Mouse (Mus musculus) intestine, embryonic 16.5 days (tissue): ENCODE data around the gene Lrrc46. TPM values are rescaled to one million over a fixed set of nuclear protein-coding genes. Genes with fewer than 3 reads are reported as not detected.
A peak's percentile ranks its signal among the peaks of the same experiment; 100 is the strongest.

Experiments used
- ATAC-seq: fragments of 200-750 bp; cut with Nextera tagmentation; 2 replicates; pipeline ENCODE4 v1.8.0; 2017; ENCODE audit warnings: moderate TSS enrichment, moderate library complexity
- H3K27ac ChIP-seq: fragments of 300-500 bp; sonication (generic); 2 replicates; pipeline ENCODE4 v1.5.1; 2014; ENCODE audit warnings: mild to moderate bottlenecking, low read length
- H3K27me3 ChIP-seq: fragments of 300-500 bp; sonication (generic); replicated peaks from 2 replicates; pipeline ENCODE4 v1.6.1; 2014; ENCODE audit warnings: low read length, control low read depth, mixed read lengths; ENCODE audit not compliant: control insufficient read depth, insufficient read depth
- H3K36me3 ChIP-seq: fragments of 300-500 bp; sonication (generic); 2 replicates; pipeline ENCODE4 v1.6.1; 2014; ENCODE audit warnings: low read length, control low read depth; ENCODE audit not compliant: control insufficient read depth, insufficient read depth
- H3K4me1 ChIP-seq: fragments of 300-500 bp; sonication (generic); 2 replicates; pipeline ENCODE4 v1.6.1; 2014; ENCODE audit warnings: low read length, control low read depth, mixed read lengths; ENCODE audit not compliant: control insufficient read depth, insufficient read depth
- H3K4me2 ChIP-seq: fragments of 300-500 bp; sonication (generic); 2 replicates; pipeline ENCODE4 v1.6.1; 2014; ENCODE audit warnings: low read depth, low read length, control low read depth
- H3K4me3 ChIP-seq: fragments of 300-500 bp; sonication (generic); 2 replicates; pipeline ENCODE4 v1.5.1; 2014; ENCODE audit warnings: mild to moderate bottlenecking, low read length
- H3K9ac ChIP-seq: fragments of 300-500 bp; sonication (generic); 2 replicates; pipeline ENCODE4 v1.6.1; 2014; ENCODE audit warnings: low read depth, low read length
- H3K9me3 ChIP-seq: fragments of 300-500 bp; sonication (generic); 2 replicates; pipeline ENCODE4 v1.6.1; 2016; ENCODE audit warnings: low read length, control low read depth; ENCODE audit not compliant: control insufficient read depth
- WGBS: fragments of 180-500 bp; shearing (Covaris S2); extraction: QIAGEN DNeasy Blood & Tissue Kit; methylation state at CpG from one replicate; pipeline ENCODE4 v1.1.7; 2014; 5-methylcytosine and 5-hydroxymethylcytosine counted together
- polyA plus RNA-seq: library from polyadenylated mRNA; unstranded; fragments of >200 nt; fragmentation: Nextera tagmentation; extraction: Ambion mirVana; gene quantifications from 2 replicates; pipeline ENCODE4 v1.2.1, GENCODE M21; 2015

Gene Lrrc46
- polyA plus RNA-seq, 1 experiment from 2014 or later: 0.29 TPM

DNA sequence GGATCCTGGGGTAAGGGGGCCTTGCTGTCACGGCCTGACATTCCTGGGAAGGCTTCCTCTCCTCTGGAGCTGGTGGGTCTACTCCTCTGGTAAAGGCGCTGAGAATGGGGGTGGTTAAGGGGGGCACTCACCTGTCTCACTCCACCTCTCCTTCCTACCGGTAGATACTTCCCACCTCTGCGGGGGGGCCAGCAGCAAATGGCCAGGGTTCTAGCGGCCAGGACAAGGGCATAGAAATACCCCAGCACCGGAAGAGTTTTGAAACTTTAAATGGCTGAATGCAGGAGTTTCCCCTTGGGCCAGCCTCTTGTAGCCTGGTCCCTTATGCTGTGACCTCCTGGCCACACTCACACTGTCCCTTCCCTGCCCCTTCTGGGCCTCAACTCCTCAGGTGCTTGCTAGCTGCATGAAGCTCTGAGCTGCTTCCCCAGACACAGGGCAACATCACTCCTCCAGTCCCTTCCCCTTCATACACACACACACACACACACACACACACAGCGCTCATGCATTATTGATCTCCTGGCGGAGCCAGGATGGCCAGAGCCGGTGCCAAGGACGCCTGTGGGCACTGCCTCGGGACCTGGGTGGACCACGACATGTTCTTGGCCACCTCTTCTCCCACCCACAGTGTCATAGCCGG is 9.9 kb upstream of the Lrrc46 start:
- Histone ChIP-seq H3K9me3 (no peaks in the 10 kb centered on the region), H3K27me3 (no peaks in the 10 kb centered on the region), H3K36me3 (peaks cover 24% of the 10 kb centered on the region), H3K4me2 (peak overlapping the region; percentile 78), H3K27ac (peak overlapping the region; percentile 84), H3K4me3 (peak overlapping the region; percentile 80), H3K4me1 (peaks cover 20% of the 10 kb centered on the region), H3K9ac (peak overlapping the region; percentile 86)
- peak; percentile 18; the same call in 1 of the 2 replicates for ATAC-seq
- WGBS: 19% methylated on average over 13 of the region's 13 CpGs

DNA sequence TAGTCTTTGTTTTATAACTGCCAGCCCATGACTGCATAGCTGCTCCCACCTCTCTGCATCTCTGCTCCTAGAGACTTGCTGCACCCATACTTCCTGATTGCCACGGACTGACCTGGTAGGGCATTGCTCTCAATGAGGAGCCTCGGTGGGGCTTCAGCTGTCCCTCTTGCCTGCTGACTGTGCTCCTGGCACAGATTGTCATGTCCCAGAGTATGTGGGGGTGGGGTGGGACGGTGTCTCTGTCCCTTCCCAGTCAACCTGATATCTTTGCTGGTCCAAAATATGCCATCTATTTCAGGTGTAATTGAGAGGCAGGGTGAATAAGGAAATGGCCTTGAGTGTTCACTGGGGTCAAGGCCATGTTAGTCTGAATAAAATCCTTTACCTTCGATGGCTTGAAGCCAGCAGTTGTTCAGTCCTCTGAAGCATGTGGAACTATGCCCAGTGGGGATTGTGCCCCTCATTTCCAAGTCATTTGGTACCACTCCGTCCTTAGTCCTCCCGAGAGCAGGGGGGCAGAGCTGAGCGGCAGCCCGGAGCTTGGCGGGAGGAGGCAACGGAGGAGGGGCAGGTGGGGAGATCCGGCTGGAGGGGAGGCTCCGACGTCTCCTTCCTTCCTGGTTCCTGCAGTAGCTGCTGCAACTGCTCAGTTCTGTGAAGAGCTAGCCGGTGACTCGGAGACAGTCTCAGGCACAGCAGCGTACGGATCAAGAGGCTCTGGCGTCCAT is 9.2 kb upstream of the Lrrc46 start, which contains the start of gene Osbpl7:
Gene Osbpl7 (plus strand): TSS at position 413 of the 728 bp plus-strand sequence.
- H3K36me3 ChIP-seq: peaks cover 18% of the 10 kb centered on the region
- WGBS: 5% methylated on average over 18 of the region's 18 CpGs
- peak within 1 kb of the TSS; percentile 84 for H3K27ac ChIP-seq
- peak; percentile 76 for ATAC-seq
- H3K27me3 ChIP-seq: no peaks in the 10 kb centered on the region
- H3K9me3 ChIP-seq: no peaks in the 10 kb centered on the region
- H3K4me3 ChIP-seq: peak within 1 kb of the TSS; percentile 80
- H3K4me2 ChIP-seq: peak within 1 kb of the TSS; percentile 78
- peak within 1 kb of the TSS; percentile 86 for H3K9ac ChIP-seq
- H3K4me1 ChIP-seq: peaks cover 20% of the 10 kb centered on the region

DNA sequence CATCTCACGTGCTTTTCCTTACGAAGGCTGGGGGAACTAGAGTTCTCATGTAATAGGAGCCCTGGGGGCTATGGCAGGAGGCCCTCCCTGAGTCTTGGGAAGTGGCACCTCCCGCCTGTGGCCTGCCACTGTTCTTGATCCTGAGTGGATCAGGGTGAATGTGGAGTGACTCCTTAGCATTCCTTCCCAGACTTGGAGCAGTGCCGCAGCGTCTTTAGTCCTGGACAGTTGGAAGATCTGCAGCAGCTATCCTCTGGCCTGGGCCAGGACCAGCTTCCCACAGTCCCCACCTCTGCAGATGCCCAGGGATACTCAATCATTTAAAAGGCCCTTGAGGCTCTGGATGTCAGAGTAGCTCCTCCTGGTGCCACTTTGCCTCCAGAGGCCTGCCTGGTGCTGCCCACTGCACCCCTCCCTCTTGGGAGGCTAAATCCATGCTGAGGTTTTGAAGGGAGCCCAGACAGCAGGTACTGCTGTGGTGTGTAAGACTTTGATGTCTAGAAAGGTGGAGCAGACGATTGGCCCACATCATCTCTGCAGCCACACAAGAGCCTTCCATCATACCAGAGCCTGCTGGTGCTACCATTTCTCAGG is 8.4 kb upstream of the Lrrc46 start:
- H3K4me2 ChIP-seq: no peak overlapping the region
- H3K4me1 ChIP-seq: peaks cover 20% of the 10 kb centered on the region
- 0 out of 2 replicates have a peak overlapping the region, but pooled peaks have one; percentile 86 for H3K9ac ChIP-seq
- H3K27me3 ChIP-seq: no peaks in the 10 kb centered on the region
- 74% methylated on average over 6 of the region's 6 CpGs for WGBS
- no peaks in the 10 kb centered on the region for H3K9me3 ChIP-seq
- ATAC-seq: no peak
- peaks cover 11% of the 10 kb centered on the region for H3K36me3 ChIP-seq
- no peak overlapping the region for H3K4me3 ChIP-seq
- peak overlapping the region; percentile 84 for H3K27ac ChIP-seq

DNA sequence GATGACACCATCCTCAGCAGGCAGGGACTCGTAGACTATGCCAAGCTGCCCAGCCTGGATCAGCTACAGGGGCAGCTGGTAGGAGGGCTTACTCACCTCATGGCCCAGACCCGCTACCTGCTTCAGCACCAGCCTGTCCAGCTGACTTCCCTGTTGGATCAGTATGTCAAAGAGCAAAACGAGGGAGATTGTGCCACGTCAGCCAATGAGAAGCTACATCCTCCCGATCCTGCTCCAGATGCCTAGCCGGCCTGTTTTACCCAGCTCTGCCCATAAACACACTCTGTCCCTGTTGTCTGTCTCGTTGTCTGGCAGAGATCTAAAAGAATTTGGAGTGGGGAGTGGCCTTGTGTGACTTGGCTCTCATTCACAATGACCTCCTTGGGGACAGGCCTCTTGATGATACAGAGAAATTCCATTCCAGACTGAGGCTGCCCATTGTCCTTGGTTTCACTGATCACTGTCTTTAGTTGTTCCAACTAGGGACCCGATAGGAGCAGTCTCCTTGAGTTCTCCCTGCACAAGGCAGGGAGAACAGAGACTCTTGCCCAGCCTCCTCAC is 7.0 kb upstream of the Lrrc46 start:
- H3K4me2 ChIP-seq: no peak overlapping the region

DNA sequence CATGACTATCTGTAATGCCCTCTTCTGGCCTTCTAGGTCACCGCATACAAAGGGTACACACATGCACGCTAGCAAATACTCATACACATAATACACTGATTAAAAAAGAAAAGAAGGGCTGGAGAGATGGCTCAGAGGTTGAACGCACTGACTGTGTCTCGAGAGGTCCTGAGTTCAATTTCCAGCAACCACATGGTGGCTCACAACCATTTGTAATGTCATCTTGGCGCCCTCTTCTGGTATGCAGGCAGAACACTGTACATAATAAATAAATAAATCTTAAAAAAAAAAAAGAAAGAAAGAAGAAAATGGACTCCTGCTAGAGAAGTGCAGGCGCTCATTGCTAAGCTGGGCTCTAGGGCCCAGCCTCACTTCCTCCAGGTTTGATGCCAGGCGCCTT is 4.7 kb upstream of the Lrrc46 start:
- WGBS: 81% methylated on average over 7 of the region's 7 CpGs
- Histone ChIP-seq H3K4me3 (no peak overlapping the region), H3K9ac (no peak overlapping the region), H3K27ac (no peak overlapping the region), H3K36me3 (peaks cover 8% of the 10 kb centered on the region), H3K4me2 (no peak overlapping the region), H3K27me3 (no peaks in the 10 kb centered on the region), H3K4me1 (peaks cover 14% of the 10 kb centered on the region), H3K9me3 (no peaks in the 10 kb centered on the region)
- ATAC-seq: no peak

More for the DNA sequence above, 7.0 kb upstream of the Lrrc46 start:
- peaks cover 20% of the 10 kb centered on the region for H3K4me1 ChIP-seq
- H3K4me3 ChIP-seq: no peak overlapping the region
- H3K27ac ChIP-seq: no peak overlapping the region
- H3K27me3 ChIP-seq: no peaks in the 10 kb centered on the region
- no peak for ATAC-seq
- H3K36me3 ChIP-seq: peaks cover 8% of the 10 kb centered on the region
- no peaks in the 10 kb centered on the region for H3K9me3 ChIP-seq
- 77% methylated on average over 8 of the region's 8 CpGs for WGBS
- H3K9ac ChIP-seq: no peak overlapping the region

DNA sequence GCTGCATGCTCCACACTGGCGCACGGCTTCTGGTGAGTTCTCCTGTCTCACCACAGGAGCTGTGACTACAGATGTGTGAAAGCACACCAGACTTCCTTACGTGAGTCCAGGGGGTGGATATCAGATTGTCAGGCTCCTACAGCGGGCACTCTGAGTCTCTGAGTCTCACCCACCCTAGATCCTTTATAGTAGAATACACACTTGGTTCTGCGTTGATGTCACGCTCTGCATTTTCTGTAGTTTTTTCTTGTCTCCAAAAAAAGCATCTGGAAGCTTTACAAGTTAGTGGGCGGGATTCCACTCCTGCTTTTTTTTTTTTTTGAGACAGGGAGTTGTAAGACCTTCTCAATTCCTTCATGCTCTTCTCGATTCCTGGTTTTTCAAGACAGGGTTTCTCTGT is 3.7 kb upstream of the Lrrc46 start:
- Histone ChIP-seq H3K4me2 (no peak overlapping the region), H3K36me3 (peaks cover 8% of the 10 kb centered on the region), H3K27ac (no peak overlapping the region), H3K9me3 (no peaks in the 10 kb centered on the region), H3K27me3 (no peaks in the 10 kb centered on the region), H3K4me1 (peaks cover 10% of the 10 kb centered on the region), H3K9ac (no peak overlapping the region), H3K4me3 (no peak overlapping the region)
- WGBS: 94% methylated on average over 8 of the region's 8 CpGs
- ATAC-seq: no peak

DNA sequence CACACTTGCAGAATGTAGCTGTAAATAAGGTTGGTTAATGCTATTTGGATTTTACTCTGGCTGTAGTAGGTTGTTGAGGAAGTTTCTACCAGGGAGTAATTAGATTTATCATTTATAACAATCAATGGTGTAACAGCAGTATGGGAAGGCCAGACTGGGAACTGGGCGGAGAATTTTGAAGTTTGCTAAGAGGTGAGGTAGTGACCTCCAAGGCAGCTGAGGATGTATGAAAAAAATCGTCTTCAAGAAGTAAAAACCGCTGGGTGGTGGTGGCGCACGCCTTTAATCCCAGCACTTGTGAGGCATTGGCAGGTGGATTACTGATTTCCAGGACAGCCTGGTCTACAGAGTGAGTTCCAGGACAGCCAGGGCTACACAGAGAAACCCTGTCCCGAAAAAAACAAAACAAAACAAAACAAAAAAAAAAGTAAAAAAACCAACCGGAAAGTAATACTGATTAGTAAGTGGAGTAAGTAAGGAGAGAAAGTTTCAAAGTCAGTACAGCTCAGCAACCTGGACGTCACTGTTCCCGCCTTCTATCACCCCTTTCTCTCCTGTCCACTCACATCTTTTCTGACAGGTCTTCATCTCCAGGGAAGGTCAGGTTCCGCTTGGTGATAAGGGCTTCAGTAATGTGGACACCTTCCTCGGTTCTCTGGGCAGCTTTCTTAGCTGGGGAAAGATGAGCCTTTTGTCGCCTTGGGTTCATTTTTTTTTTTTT is 746 bp downstream of the Lrrc46 start:
- Histone ChIP-seq H3K36me3 (no peaks in the 10 kb centered on the region), H3K4me3 (peak overlapping the region; percentile 90), H3K9me3 (no peaks in the 10 kb centered on the region), H3K4me2 (peak overlapping the region; percentile 89), H3K9ac (peak overlapping the region; percentile 43; the same call in 1 of the 2 replicates), H3K4me1 (peaks cover 7% of the 10 kb centered on the region), H3K27me3 (no peaks in the 10 kb centered on the region), H3K27ac (no peak overlapping the region)
- ATAC-seq: 0 out of 2 replicates have a peak, but pooled peaks have one; percentile 6
- 41% methylated on average over 12 of the region's 12 CpGs for WGBS

DNA sequence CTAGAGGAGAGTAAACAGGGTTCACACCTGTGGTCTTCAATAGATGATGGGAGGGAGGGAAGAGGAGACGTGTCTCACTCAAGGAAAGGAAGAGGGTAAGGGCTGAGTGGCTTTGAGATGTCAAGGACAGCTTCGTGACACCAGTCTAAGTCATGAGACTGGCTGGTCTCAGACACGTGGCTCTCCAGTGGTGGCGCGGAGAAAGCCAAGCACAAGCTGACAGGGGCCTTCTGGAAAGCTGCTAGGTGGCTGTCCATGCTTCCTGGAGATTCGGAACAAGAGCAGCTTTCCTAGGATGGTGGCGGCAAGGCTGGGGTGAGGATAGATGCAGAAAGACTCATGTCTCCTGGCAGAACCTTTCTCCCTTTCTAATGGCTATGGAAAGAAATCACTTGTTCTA is 2.3 kb downstream of the Lrrc46 start:
- ATAC-seq: no peak
- 65% methylated on average over 7 of the region's 7 CpGs for WGBS
- Histone ChIP-seq H3K27me3 (no peaks in the 10 kb centered on the region), H3K4me1 (peaks cover 7% of the 10 kb centered on the region), H3K36me3 (no peaks in the 10 kb centered on the region), H3K4me2 (no peak overlapping the region), H3K27ac (no peak overlapping the region), H3K9me3 (no peaks in the 10 kb centered on the region), H3K9ac (no peak overlapping the region), H3K4me3 (no peak overlapping the region)

DNA sequence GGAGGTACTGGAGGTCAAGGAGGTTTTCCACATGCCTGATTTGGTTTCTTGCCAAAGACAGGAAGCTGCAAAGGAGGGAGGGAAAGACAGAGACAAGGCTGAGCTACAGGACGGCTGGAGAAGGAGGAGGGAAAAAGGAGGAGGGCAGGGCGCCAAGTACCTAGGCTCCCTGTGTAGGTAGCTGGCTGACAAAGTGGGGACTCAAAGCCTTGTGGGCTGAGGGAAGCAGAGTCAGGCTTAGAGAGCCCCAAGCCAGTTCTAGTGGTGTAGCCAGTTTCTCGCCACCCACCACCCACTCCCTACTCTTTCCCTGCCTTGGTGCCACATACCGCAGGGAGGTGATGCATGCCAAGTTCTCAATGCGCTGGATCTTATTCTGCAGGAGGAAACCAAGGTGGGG is 5.1 kb downstream of the Lrrc46 start:
- no peaks in the 10 kb centered on the region for H3K27me3 ChIP-seq
- no peak overlapping the region for H3K27ac ChIP-seq
- no peaks in the 10 kb centered on the region for H3K36me3 ChIP-seq
- no peaks in the 10 kb centered on the region for H3K4me1 ChIP-seq
- no peak overlapping the region for H3K9ac ChIP-seq
- H3K4me2 ChIP-seq: no peak overlapping the region
- WGBS: 80% methylated on average over 5 of the region's 5 CpGs
- ATAC-seq: no peak
- H3K4me3 ChIP-seq: no peak overlapping the region
- no peaks in the 10 kb centered on the region for H3K9me3 ChIP-seq
